Mouse (Mus musculus) neutrophil, adult 65 days (primary cell): ENCODE results near the gene Gm21719. TPM values are rescaled to one million over a fixed set of nuclear protein-coding genes. Genes with fewer than 3 reads are reported as not detected.

Experiments
- total RNA-seq: library from RNA; stranded (reverse); gene quantifications from 2 replicates; pipeline ENCODE4 v1.2.4, GENCODE M21; 2023

Gm21719 gene
- not detected in 2 replicates for total RNA-seq

DNA sequence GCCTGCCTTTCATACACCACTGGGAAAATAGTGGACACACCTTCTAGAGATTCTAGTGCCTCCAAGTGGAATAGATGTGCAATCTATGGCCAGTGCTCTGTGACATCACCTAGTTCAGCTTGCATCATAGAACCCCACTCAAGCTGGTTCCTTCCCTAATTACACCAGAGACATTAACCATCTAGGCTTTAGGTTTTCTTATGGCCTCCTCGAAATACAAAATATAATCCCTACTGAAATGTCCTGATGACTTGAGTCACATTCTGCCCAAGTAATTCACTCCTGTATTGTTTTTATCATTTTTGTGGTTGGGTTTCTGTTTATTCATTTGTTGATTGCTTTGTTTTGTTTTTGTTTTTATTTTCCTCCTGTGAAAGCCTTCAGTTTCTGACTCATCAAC, at the start of gene Gm21719:
Gene Gm21719, minus strand, starts transcription at position 101 of the 400 bp plus-strand sequence.

Other genes with a start within 250 kb of the Gm21719 start
- not detected in 2 replicates for gene Gm28919, start 99.3 kb downstream of the Gm21719 start, total RNA-seq
- gene Gm20830, start 235.4 kb upstream of the Gm21719 start, total RNA-seq: not detected in 2 replicates